Mouse (Mus musculus) MEL (cell line): ENCODE results near the gene Emilin2.

Source experiments
- GATA1 ChIP-seq: IDR thresholded peaks from 2 replicates; pipeline ENCODE4 v1.6.1; 2011; ENCODE audit warnings: low read depth, low read length, improper control_type of control experiment
- MAFK ChIP-seq: IDR thresholded peaks from 2 replicates; pipeline ENCODE4 v1.6.1; 2011; ENCODE audit warnings: low read depth, mild to moderate bottlenecking, low read length, improper control_type of control experiment, borderline replicate concordance
- SIN3A ChIP-seq: IDR thresholded peaks from 2 replicates; pipeline ENCODE4 v1.6.1; 2012; ENCODE audit warnings: low read length, improper control_type of control experiment, inconsistent platforms
- USF1 ChIP-seq: IDR thresholded peaks from 2 replicates; pipeline ENCODE4 v1.6.1; 2014; ENCODE audit warnings: low read depth, mild to moderate bottlenecking, inconsistent platforms, low read length, improper control_type of control experiment, moderate library complexity
- ZC3H11A ChIP-seq: IDR thresholded peaks from 2 replicates; pipeline ENCODE4 v1.6.1; 2012; ENCODE audit warnings: low read depth, mild to moderate bottlenecking, inconsistent platforms, low read length, improper control_type of control experiment

DNA sequence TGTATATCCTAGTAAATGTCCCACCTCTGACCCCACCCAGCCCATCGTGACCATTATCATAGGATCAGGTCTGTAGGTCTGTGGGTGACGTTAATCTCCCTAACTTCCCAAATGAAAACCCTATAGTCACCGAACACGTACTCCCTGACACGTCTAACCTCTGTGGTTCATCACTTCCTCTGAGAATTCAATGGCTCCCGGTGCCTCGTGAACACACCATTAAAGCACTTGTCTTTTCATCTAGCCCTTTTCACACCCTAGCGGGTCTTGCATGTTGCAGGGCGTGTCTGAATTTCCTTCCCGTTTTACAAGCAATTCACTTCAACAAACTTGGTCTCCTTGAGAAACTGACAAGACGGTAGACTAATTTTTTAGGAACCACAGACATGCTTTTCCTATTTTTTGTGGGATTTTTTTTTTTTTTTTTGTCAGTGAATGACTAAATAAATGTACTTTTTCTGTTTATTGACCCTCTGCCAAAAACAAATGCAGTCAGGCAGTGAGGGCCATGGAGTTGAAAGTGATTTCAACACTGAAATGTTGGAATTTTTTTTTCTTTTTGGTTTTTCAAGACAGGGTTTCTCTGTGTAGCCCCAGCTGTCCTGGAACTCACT lies 23.5 kb downstream of the Emilin2 start:
- no peak for TF ChIP-seq MAFK
- TF ChIP-seq SIN3A = peak; percentile 85
- peak; percentile 70; the same call in 1 of the 2 replicates for TF ChIP-seq GATA1
- no peak for TF ChIP-seq ZC3H11A
- 0 out of 2 replicates have a peak, but pooled peaks have one; percentile 20 for TF ChIP-seq USF1
